Mouse (Mus musculus) adrenal gland, adult 18-20 months (tissue): ENCODE results near the gene Il4i1. TPM values are rescaled to one million over a fixed set of nuclear protein-coding genes. Genes with fewer than 3 reads are reported as not detected.
"Not testable (repeated sequence)": the region's sequence is repeated elsewhere in the genome, so short reads cannot be mapped to it uniquely, and the experiment has no call there.

Experiments
- DNase-seq, 2 experiments: peaks; one replicate each; pipeline ENCODE4 v3.0.0; 2021 to 2022; ENCODE audit warnings: low spot score in 2 of 2
- total RNA-seq, 2 experiments: library from RNA; stranded (reverse); gene quantifications; 1 replicate in 1 of 2; 2 replicates in 1 of 2; pipeline ENCODE4 v1.2.3; 2021

The Il4i1 gene
- total RNA-seq, 2 experiments from 2014 or later: 1.6 to 2.6 TPM

GRCm38 (mm10) chr7:44862434-44862833 is 46.2 kb downstream of the Il4i1 start:
- DNase-seq: no peak

GRCm38 (mm10) chr7:44863210-44863609 is 47.0 kb downstream of the Il4i1 start:
- DNase-seq: no peak

GRCm38 (mm10) chr7:44863982-44864494 is 47.9 kb downstream of the Il4i1 start:
- DNase-seq: no peak

- no peak for DNase-seq
These were observed 48.7 kb downstream of the Il4i1 start for GRCm38 (mm10) chr7:44864595-44865542.

- DNase-seq: peak; percentile 57 to 65
These were observed 50.3 kb downstream of the Il4i1 start for GRCm38 (mm10) chr7:44866276-44867009.

GRCm38 (mm10) chr7:44867010-44867702 is 51.0 kb downstream of the Il4i1 start:
- DNase-seq: no peak

- no peak for DNase-seq
These were observed 51.6 kb downstream of the Il4i1 start for GRCm38 (mm10) chr7:44867802-44868201.

GRCm38 (mm10) chr7:44868465-44868864 is 52.3 kb downstream of the Il4i1 start:
- DNase-seq: no peak

- DNase-seq: peak; percentile 69 to 76
These were observed 52.9 kb downstream of the Il4i1 start for GRCm38 (mm10) chr7:44868919-44869696.

- peak in 1 of 2 experiments; percentile 80 for DNase-seq
These were observed 53.7 kb downstream of the Il4i1 start, which contains the start of gene Ptov1 for GRCm38 (mm10) chr7:44869697-44870528. Gene Ptov1 (minus strand): TSS chr7:44869788.

- DNase-seq: no peak
These were observed 54.4 kb downstream of the Il4i1 start for GRCm38 (mm10) chr7:44870614-44871013.

- no peak for DNase-seq
These were observed 55.0 kb downstream of the Il4i1 start for GRCm38 (mm10) chr7:44871181-44871580.

GRCm38 (mm10) chr7:44871774-44872173 is 55.6 kb downstream of the Il4i1 start:
- not testable (repeated sequence) for DNase-seq

GRCm38 (mm10) chr7:44877833-44878232 is 61.6 kb downstream of the Il4i1 start:
- DNase-seq: no peak

GRCm38 (mm10) chr7:44883036-44883435 is 66.8 kb downstream of the Il4i1 start:
- DNase-seq: no peak

GRCm38 (mm10) chr7:44884637-44885036 is 68.5 kb downstream of the Il4i1 start:
- no peak for DNase-seq

- no peak for DNase-seq
These were observed 70.8 kb downstream of the Il4i1 start for GRCm38 (mm10) chr7:44886964-44887363.

- DNase-seq: no peak
These were observed 72.3 kb downstream of the Il4i1 start for GRCm38 (mm10) chr7:44888256-44889105.
